Mouse (Mus musculus): Measurements from ENCODE around the gene Sh3bp1.

DNA sequence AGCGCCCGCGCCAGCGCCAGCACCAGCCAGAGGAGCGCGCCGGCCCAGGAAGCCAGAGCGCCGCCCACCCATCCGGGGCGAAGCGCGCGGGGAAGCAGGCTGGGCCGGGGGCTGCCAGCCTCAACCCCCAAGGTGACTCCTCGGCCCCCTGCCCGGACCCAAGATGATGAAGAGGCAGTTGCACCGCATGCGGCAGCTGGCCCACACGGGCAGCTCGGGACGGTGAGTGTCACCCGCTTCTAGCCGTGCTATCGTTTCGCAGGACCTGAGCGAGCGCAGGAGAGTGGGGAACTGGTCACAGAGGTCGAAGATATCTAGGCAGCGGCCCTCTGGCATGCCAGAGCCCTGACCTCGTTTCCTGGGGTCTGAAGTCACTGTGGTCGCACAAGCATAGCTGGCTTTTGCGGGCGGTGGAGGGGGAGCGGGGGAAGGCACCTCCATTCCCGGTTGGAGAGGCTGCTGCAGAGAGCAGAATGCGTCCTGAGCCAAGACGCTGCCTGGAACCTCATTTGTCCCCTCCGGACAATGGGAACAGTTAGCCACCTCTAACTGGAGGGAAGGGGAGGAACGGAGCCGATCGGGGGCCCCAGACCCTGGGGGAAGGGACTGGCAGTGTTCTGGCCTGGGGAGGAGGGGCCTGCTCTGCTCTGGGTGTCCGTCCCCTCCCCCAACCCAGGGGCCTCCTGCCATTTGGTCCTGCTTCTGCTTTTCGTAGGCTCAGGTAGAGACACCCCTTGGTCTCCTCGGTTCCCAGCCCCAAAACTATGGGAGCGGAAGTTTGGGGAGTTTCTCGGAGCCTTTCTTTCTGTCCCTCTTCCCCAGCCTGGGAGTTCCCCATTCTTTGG, at the start of gene Sh3bp1:
- TF ChIP-seq CTCF (IDR thresholded peaks at IDR 0.05; ENCODE audit: low read depth) (no peak), EP300 (optimal IDR thresholded peaks at IDR 0.05) (no peak)

All from stomach, postnatal 0 days (tissue).